Mouse (Mus musculus): ENCODE data around the gene Mup19.
"Not testable (repeated sequence)": the region's sequence is repeated elsewhere in the genome, so short reads cannot be mapped to it uniquely, and the experiment has no call there.

Mup19 gene

GRCm38 (mm10) chr4:61782169-61782568 is at the start of gene Mup19:
TSS of gene Mup19 (minus strand) at chr4:61782269.
- not testable (repeated sequence) for DNase-seq (ENCODE audit: low spot score in 2 of 2)

- no peak for DNase-seq (ENCODE audit: low spot score in 2 of 2)
Measured at GRCm38 (mm10) chr4:61829211-61829610, 47.1 kb upstream of the Mup19 start.

GRCm38 (mm10) chr4:61823185-61823584 is 41.1 kb upstream of the Mup19 start:
- DNase-seq (ENCODE audit: low spot score in 2 of 2) = no peak

- DNase-seq (ENCODE audit: low spot score in 2 of 2) = not testable (repeated sequence)
Measured at GRCm38 (mm10) chr4:61822541-61822940, 40.5 kb upstream of the Mup19 start.

GRCm38 (mm10) chr4:61815602-61816001 is 33.5 kb upstream of the Mup19 start:
- DNase-seq (ENCODE audit: low spot score in 2 of 2) = no peak

GRCm38 (mm10) chr4:61813435-61813834 is 31.4 kb upstream of the Mup19 start:
- DNase-seq (ENCODE audit: low spot score in 2 of 2) = no peak

- DNase-seq (ENCODE audit: low spot score in 2 of 2) = peak in 1 of 2 experiments; percentile 49
Measured at GRCm38 (mm10) chr4:61811193-61811592, 29.1 kb upstream of the Mup19 start.

- DNase-seq (ENCODE audit: low spot score in 2 of 2) = not testable (repeated sequence)
Measured at GRCm38 (mm10) chr4:61808926-61809325, 26.9 kb upstream of the Mup19 start.

- not testable (repeated sequence) for DNase-seq (ENCODE audit: low spot score in 2 of 2)
Measured at GRCm38 (mm10) chr4:61789699-61790098, 7.6 kb upstream of the Mup19 start.

- not testable (repeated sequence) for DNase-seq (ENCODE audit: low spot score in 2 of 2)
Measured at GRCm38 (mm10) chr4:61784231-61784630, 2.2 kb upstream of the Mup19 start.

Measured in cerebellum, postnatal 4 days (tissue).